Mouse (Mus musculus): ENCODE measurements around the gene Zbtb16. TPM values are rescaled to one million over a fixed set of nuclear protein-coding genes. Genes with fewer than 3 reads are reported as not detected.

Zbtb16 gene
- total and polyA plus RNA-seq, 3 experiments, result 15.7 to 150 (median 149) TPM

DNA sequence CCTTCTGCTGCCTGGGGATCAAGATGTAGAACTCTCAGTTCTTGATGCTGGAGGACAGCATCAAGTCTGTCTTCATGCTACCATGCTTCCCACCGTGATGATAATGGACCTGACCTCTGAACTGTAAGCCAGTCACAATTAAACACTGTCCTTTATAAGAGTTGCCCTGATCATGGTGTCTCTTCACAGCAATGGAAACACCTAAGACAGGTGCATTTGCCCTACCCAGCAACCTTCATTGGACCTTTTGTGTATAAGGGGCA lies 146.4 kb downstream of the Zbtb16 start:
- TF ChIP-seq EP300 (IDR thresholded peaks at IDR 0.05; ENCODE audit: insufficient read depth, low read depth, low read length) (no peak), POLR2A (IDR thresholded peaks at IDR 0.05; ENCODE audit: insufficient read depth, low read depth, low read length) (no peak), CTCF (IDR thresholded peaks at IDR 0.05) (no peak)
- H3K27me3 ChIP-seq (ENCODE audit: control insufficient read depth, insufficient read depth, low read length), result no peaks in the 10 kb centered on the region
- intact Hi-C loops (cut with DNase I), result no loop called here
- no peak for DNase-seq
- H3K36me3 ChIP-seq (ENCODE audit: control insufficient read depth, insufficient read depth, low read length), result peaks cover 5% of the 10 kb centered on the region; the same call in 1 of the 2 replicates
- no peaks in the 10 kb centered on the region for H3K79me2 ChIP-seq (replicated peaks; ENCODE audit: control insufficient read depth, insufficient read depth, low read length)
- no peak overlapping the region for H3K27ac ChIP-seq
- 84% methylated on average over 1 of the region's 1 CpGs for WGBS
- H3K4me1 ChIP-seq (ENCODE audit: control insufficient read depth, insufficient read depth, low read length), result peaks cover 11% of the 10 kb centered on the region
- H3K9ac ChIP-seq (ENCODE audit: low read depth, low read length), result no peak overlapping the region
- no peak overlapping the region for H3K4me3 ChIP-seq

- Histone ChIP-seq H3K27ac (no peak overlapping the region), H3K36me3 (ENCODE audit: control insufficient read depth, insufficient read depth, low read length) (peaks cover 5% of the 10 kb centered on the region; the same call in 1 of the 2 replicates), H3K4me3 (no peak overlapping the region), H3K79me2 (replicated peaks; ENCODE audit: control insufficient read depth, insufficient read depth, low read length) (no peaks in the 10 kb centered on the region), H3K27me3 (ENCODE audit: control insufficient read depth, insufficient read depth, low read length) (no peaks in the 10 kb centered on the region), H3K4me1 (ENCODE audit: control insufficient read depth, insufficient read depth, low read length) (peaks cover 11% of the 10 kb centered on the region), H3K9ac (ENCODE audit: low read depth, low read length) (no peak overlapping the region)
- DNase-seq, result no peak
- 53% methylated on average over 6 of the region's 6 CpGs for WGBS
- TF ChIP-seq POLR2A (IDR thresholded peaks at IDR 0.05; ENCODE audit: insufficient read depth, low read depth, low read length), result no peak
- TF ChIP-seq CTCF (IDR thresholded peaks at IDR 0.05), result no peak
- TF ChIP-seq EP300 (IDR thresholded peaks at IDR 0.05; ENCODE audit: insufficient read depth, low read depth, low read length), result no peak
- intact Hi-C loops (cut with DNase I), result no loop called here
Observed at GRCm38 (mm10) chr9:48688859-48689717, 146.9 kb downstream of the Zbtb16 start.

GRCm38 (mm10) chr9:48687891-48688290 lies 148.1 kb downstream of the Zbtb16 start:
- intact Hi-C loops (cut with DNase I), result no loop called here
- 48% methylated on average over 7 of the region's 7 CpGs for WGBS
- DNase-seq, result no peak
- Histone ChIP-seq H3K4me1 (ENCODE audit: control insufficient read depth, insufficient read depth, low read length) (peaks cover 11% of the 10 kb centered on the region), H3K79me2 (replicated peaks; ENCODE audit: control insufficient read depth, insufficient read depth, low read length) (no peaks in the 10 kb centered on the region; the same call in 1 of the 2 replicates), H3K27ac (no peak overlapping the region), H3K36me3 (ENCODE audit: control insufficient read depth, insufficient read depth, low read length) (peaks cover 5% of the 10 kb centered on the region; the same call in 1 of the 2 replicates), H3K27me3 (ENCODE audit: control insufficient read depth, insufficient read depth, low read length) (no peaks in the 10 kb centered on the region), H3K4me3 (no peak overlapping the region), H3K9ac (ENCODE audit: low read depth, low read length) (no peak overlapping the region)
- TF ChIP-seq CTCF (IDR thresholded peaks at IDR 0.05) (no peak), POLR2A (IDR thresholded peaks at IDR 0.05; ENCODE audit: insufficient read depth, low read depth, low read length) (no peak)

DNA sequence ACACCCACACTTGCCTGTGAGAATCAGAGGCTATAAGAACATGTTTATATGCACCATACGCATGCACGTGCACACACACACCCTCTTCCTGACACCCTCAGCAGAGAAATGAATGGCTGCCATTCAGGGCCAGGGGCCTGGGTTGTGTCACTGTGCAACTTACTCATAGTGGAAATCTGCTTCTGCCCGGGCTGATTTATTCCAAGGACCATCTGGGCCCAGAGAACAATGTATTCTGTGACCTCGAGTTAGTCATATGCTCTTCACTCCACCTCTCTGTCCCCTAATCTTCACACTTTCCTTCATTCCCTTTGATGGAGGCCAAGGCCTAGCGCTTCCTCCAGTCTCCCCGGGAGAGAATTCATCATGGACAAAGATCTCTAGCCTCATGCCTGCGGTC lies 150.3 kb downstream of the Zbtb16 start:
- peaks cover 11% of the 10 kb centered on the region for H3K4me1 ChIP-seq (ENCODE audit: control insufficient read depth, insufficient read depth, low read length)
- WGBS, result 70% methylated on average over 7 of the region's 7 CpGs
- H3K27ac ChIP-seq, result no peak overlapping the region
- H3K79me2 ChIP-seq (replicated peaks; ENCODE audit: control insufficient read depth, insufficient read depth, low read length), result no peaks in the 10 kb centered on the region; the same call in 1 of the 2 replicates
- H3K27me3 ChIP-seq (ENCODE audit: control insufficient read depth, insufficient read depth, low read length), result no peaks in the 10 kb centered on the region
- no peak for DNase-seq
- H3K9ac ChIP-seq (ENCODE audit: low read depth, low read length), result no peak overlapping the region
- TF ChIP-seq EP300 (IDR thresholded peaks at IDR 0.05; ENCODE audit: insufficient read depth, low read depth, low read length) (no peak), CTCF (IDR thresholded peaks at IDR 0.05) (no peak), POLR2A (IDR thresholded peaks at IDR 0.05; ENCODE audit: insufficient read depth, low read depth, low read length) (no peak)
- no peak overlapping the region for H3K4me3 ChIP-seq
- peaks cover 5% of the 10 kb centered on the region; the same call in 1 of the 2 replicates for H3K36me3 ChIP-seq (ENCODE audit: control insufficient read depth, insufficient read depth, low read length)
- intact Hi-C loops (cut with DNase I), result no loop called here

DNA sequence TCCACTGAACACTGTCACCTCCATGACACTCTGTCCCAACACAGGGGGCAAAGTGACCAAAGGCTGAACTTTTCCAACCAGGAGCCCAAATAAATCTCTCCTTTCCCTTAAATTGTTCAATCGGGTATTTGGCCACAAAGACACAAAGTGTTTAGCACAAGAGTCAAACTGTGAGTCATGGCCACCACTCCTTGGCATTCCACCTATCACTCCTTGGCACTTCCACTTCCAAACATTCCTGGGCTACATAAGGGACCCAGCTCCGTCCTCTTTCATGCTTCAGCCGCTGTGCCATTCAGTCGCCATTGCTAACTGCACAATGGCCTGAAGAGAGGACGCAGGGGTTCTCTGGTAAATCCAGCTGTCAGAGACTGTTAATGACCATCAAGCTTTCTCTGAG lies 151.9 kb downstream of the Zbtb16 start:
- Histone ChIP-seq H3K27ac (no peak overlapping the region), H3K4me1 (ENCODE audit: control insufficient read depth, insufficient read depth, low read length) (peaks cover 5% of the 10 kb centered on the region), H3K9ac (ENCODE audit: low read depth, low read length) (no peak overlapping the region), H3K4me3 (no peak overlapping the region), H3K27me3 (ENCODE audit: control insufficient read depth, insufficient read depth, low read length) (no peaks in the 10 kb centered on the region), H3K79me2 (replicated peaks; ENCODE audit: control insufficient read depth, insufficient read depth, low read length) (no peaks in the 10 kb centered on the region; the same call in 1 of the 2 replicates), H3K36me3 (ENCODE audit: control insufficient read depth, insufficient read depth, low read length) (no peaks in the 10 kb centered on the region)
- DNase-seq, result no peak
- WGBS, result 78% methylated on average over 5 of the region's 5 CpGs
- no peak for TF ChIP-seq EP300 (IDR thresholded peaks at IDR 0.05; ENCODE audit: insufficient read depth, low read depth, low read length)
- no peak for TF ChIP-seq CTCF (IDR thresholded peaks at IDR 0.05)
- no peak for TF ChIP-seq POLR2A (IDR thresholded peaks at IDR 0.05; ENCODE audit: insufficient read depth, low read depth, low read length)
- intact Hi-C loops (cut with DNase I), result no loop called here

- Histone ChIP-seq H3K27ac (no peak overlapping the region), H3K27me3 (ENCODE audit: control insufficient read depth, insufficient read depth, low read length) (no peaks in the 10 kb centered on the region), H3K4me1 (ENCODE audit: control insufficient read depth, insufficient read depth, low read length) (peaks cover 3% of the 10 kb centered on the region), H3K9ac (ENCODE audit: low read depth, low read length) (no peak overlapping the region), H3K79me2 (replicated peaks; ENCODE audit: control insufficient read depth, insufficient read depth, low read length) (no peaks in the 10 kb centered on the region; the same call in 1 of the 2 replicates), H3K36me3 (ENCODE audit: control insufficient read depth, insufficient read depth, low read length) (no peaks in the 10 kb centered on the region), H3K4me3 (no peak overlapping the region)
- intact Hi-C loops (cut with DNase I), result no loop called here
- no peak for DNase-seq
- WGBS, result 88% methylated on average over 8 of the region's 8 CpGs
- no peak for TF ChIP-seq POLR2A (IDR thresholded peaks at IDR 0.05; ENCODE audit: insufficient read depth, low read depth, low read length)
- TF ChIP-seq CTCF (IDR thresholded peaks at IDR 0.05), result no peak
- no peak for TF ChIP-seq EP300 (IDR thresholded peaks at IDR 0.05; ENCODE audit: insufficient read depth, low read depth, low read length)
Observed at GRCm38 (mm10) chr9:48681193-48681592, 154.8 kb downstream of the Zbtb16 start.
